Mouse (Mus musculus) midbrain, postnatal 0 days (tissue): ENCODE data around the gene Snx14. TPM values are rescaled to one million over a fixed set of nuclear protein-coding genes. Genes with fewer than 3 reads are reported as not detected.
A peak's percentile ranks its signal among the peaks of the same experiment; 100 is the strongest.
"Not testable (repeated sequence)": the region's sequence is repeated elsewhere in the genome, so short reads cannot be mapped to it uniquely, and the experiment has no call there.

Experiments used
- ATAC-seq: fragments of 200-750 bp; cut with Nextera tagmentation; 2 replicates; pipeline ENCODE4 v1.8.0; 2017; ENCODE audit warnings: moderate number of reproducible peaks, mild to moderate bottlenecking, moderate TSS enrichment, moderate library complexity; ENCODE audit not compliant: low FRiP score
- DNase-seq: peaks from one replicate; pipeline ENCODE4 v3.0.0-alpha.2; 2015; ENCODE audit warnings: low spot score
- H3K27ac ChIP-seq: fragments of 300-500 bp; sonication (generic); 2 replicates; pipeline ENCODE4 v1.5.1; 2014; ENCODE audit warnings: low read depth, mild to moderate bottlenecking, low read length, mixed read lengths
- H3K27me3 ChIP-seq: fragments of 300-500 bp; sonication (generic); 2 replicates; pipeline ENCODE4 v1.6.1; 2014; ENCODE audit warnings: low read length, control low read depth, mixed read lengths; ENCODE audit not compliant: insufficient read depth
- H3K36me3 ChIP-seq: fragments of 300-500 bp; sonication (generic); 2 replicates; pipeline ENCODE4 v1.6.1; 2014; ENCODE audit warnings: low read length, control low read depth, mixed read lengths; ENCODE audit not compliant: insufficient read depth
- H3K4me1 ChIP-seq: fragments of 300-500 bp; sonication (generic); 2 replicates; pipeline ENCODE4 v1.6.1; 2014; ENCODE audit warnings: mild to moderate bottlenecking, control low read depth, antibody characterized with exemption, low read length, mixed read lengths; ENCODE audit not compliant: insufficient read depth
- H3K4me2 ChIP-seq: fragments of 300-500 bp; sonication (generic); 2 replicates; pipeline ENCODE4 v1.6.1; 2014; ENCODE audit warnings: low read depth, mild to moderate bottlenecking, low read length, mixed read lengths; ENCODE audit not compliant: poor library complexity, severe bottlenecking
- H3K4me3 ChIP-seq: fragments of 300-500 bp; sonication (generic); 2 replicates; pipeline ENCODE4 v1.5.1; 2014; ENCODE audit warnings: low read depth, mild to moderate bottlenecking, low read length, moderate library complexity
- H3K9ac ChIP-seq: fragments of 300-500 bp; sonication (generic); replicated peaks from 2 replicates; pipeline ENCODE4 v1.6.1; 2014; ENCODE audit warnings: mild to moderate bottlenecking, low read length, moderate library complexity, mixed read lengths; ENCODE audit not compliant: poor library complexity, severe bottlenecking
- H3K9me3 ChIP-seq: fragments of 300-500 bp; sonication (generic); 2 replicates; pipeline ENCODE4 v1.6.1; 2016; ENCODE audit warnings: low read length, control low read depth
- CTCF ChIP-seq: IDR thresholded peaks from 2 replicates; pipeline ENCODE4 v1.5.1; 2016; ENCODE audit warnings: antibody characterized with exemption, mild to moderate bottlenecking
- WGBS: fragments of 180-500 bp; shearing (Covaris S2); extraction: QIAGEN DNeasy Blood & Tissue Kit; methylation state at CpG from one replicate; pipeline ENCODE4 v1.1.7; 2014; 5-methylcytosine and 5-hydroxymethylcytosine counted together
- polyA plus RNA-seq: library from polyadenylated mRNA; unstranded; fragments of >200 nt; fragmentation: Nextera tagmentation; extraction: Ambion mirVana; gene quantifications from 2 replicates; pipeline ENCODE4 v1.2.1, GENCODE M21; 2015
- total RNA-seq: library from RNA; depleted of rRNA; stranded (reverse); fragments of >200 nt; gene quantifications from 2 replicates; pipeline ENCODE4 v1.2.3, GENCODE M21; 2014

Snx14 gene
- total and polyA plus RNA-seq, 2 experiments from 2014 or later: 28.6 to 43.0 TPM

DNA sequence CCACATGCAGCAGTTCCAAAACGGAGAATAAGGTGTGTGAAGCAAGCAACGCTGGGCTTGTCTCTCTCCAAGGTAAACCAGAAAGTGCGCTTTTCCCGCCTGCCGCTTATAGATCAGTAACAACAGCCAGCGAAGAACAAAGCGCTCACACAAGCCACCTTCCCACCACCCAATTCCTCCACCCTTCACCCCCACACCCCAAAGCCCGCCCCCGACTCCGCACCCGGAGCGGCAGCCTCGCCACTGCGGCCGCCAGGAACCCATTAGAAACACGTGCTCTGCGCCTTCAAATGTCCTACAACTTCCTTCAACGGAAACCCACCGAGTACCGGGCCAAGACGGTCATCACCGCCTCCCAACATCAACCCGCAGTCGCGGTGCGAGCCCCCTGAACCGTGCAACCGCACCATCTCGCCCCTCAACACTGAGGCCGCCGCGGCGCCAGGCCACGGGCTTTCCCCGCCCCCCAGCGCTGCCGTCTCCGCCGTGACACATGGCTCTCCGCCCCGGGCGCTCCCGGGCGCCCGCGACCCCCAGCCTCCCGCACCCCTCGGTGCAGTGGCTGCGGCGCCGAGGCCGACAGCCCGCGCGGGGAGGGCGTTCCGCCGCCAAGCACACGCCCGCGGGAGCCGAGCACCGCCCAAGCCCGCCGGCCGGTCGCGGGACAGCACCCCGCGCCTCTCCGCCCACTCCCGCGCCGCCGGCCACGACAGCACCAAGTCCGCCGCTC lies 42.5 kb upstream of the Snx14 start:
- TF ChIP-seq CTCF: no peak
- ATAC-seq (0 out of 2 replicates have a peak, but pooled peaks have one; percentile 1), DNase-seq (peak; percentile 33)
- Histone ChIP-seq H3K9me3 (no peaks in the 10 kb centered on the region), H3K4me1 (peaks cover 5% of the 10 kb centered on the region; the same call in 1 of the 2 replicates), H3K27ac (peak overlapping the region; percentile 96), H3K4me3 (peak overlapping the region; percentile 99), H3K36me3 (peaks cover 1% of the 10 kb centered on the region; the same call in 1 of the 2 replicates), H3K27me3 (no peaks in the 10 kb centered on the region), H3K4me2 (peak overlapping the region; percentile 71), H3K9ac (peak overlapping the region; percentile 92)
- WGBS: under 1% methylated on average over 64 of the region's 78 CpGs

DNA sequence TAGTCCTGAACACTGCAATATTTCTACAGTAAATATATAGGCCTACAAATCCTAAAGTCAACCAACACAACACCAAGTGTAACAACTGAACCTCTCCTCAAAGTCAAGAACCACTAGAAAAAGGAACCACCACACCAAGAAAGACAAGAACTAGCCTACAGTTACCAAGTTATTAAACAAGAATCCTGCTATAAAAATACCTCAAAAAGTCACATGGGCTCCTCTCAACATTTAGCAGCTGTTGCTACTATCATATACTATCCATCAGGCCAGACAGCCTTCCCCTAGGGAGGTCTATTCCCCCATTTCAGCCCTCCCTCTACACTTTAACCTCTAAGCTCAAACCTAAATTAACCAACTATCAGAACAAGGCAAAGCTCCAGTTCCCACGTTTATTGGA lies 41.4 kb upstream of the Snx14 start:
- no peaks in the 10 kb centered on the region for H3K9me3 ChIP-seq
- H3K4me1 ChIP-seq: peaks cover 5% of the 10 kb centered on the region; the same call in 1 of the 2 replicates

GRCm38 (mm10) chr9:88476138-88476537 lies 37.4 kb upstream of the Snx14 start:
- no peak overlapping the region for H3K4me2 ChIP-seq
- no peaks in the 10 kb centered on the region for H3K9me3 ChIP-seq
- H3K36me3 ChIP-seq: peaks cover 10% of the 10 kb centered on the region
- H3K27me3 ChIP-seq: no peaks in the 10 kb centered on the region
- DNase-seq (no peak), ATAC-seq (no peak)
- WGBS: 27% methylated on average over 1 of the region's 1 CpGs
- peak; percentile 52 for TF ChIP-seq CTCF
- H3K9ac ChIP-seq: no peak overlapping the region
- H3K4me1 ChIP-seq: peaks cover 5% of the 10 kb centered on the region; the same call in 1 of the 2 replicates
- no peak overlapping the region for H3K27ac ChIP-seq
- H3K4me3 ChIP-seq: no peak overlapping the region

More for the DNA sequence above, 41.4 kb upstream of the Snx14 start:
- ATAC-seq (no peak), DNase-seq (no peak)
- TF ChIP-seq CTCF: no peak
- H3K4me3 ChIP-seq: peak overlapping the region; percentile 99
- no peaks in the 10 kb centered on the region for H3K27me3 ChIP-seq
- H3K4me2 ChIP-seq: peak overlapping the region; percentile 71
- WGBS: 10% methylated on average over 1 of the region's 1 CpGs
- no peak overlapping the region for H3K27ac ChIP-seq
- no peak overlapping the region for H3K9ac ChIP-seq
- H3K36me3 ChIP-seq: peaks cover 2% of the 10 kb centered on the region; the same call in 1 of the 2 replicates

DNA sequence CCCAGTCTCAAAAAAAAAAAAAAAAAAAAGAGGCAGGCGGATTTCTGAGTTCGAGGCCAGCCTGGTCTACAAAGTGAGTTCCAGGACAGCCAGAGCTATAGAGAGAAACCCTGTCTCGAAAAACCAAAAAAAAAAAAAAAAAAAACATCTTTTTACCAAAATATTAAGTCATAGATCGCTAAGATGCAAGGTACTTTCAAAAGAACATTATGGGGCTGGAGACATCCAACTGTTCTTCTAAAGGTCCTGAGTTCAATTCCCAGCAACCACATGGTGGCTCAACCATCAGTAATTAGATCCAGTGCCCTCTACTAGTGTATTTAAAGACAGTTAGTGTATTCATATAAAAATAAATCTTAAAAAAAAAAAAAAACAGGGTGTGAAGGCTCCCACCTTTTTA lies 22.3 kb upstream of the Snx14 start:
- not testable (repeated sequence) for DNase-seq, H3K4me3 ChIP-seq, H3K4me1 ChIP-seq, H3K27me3 ChIP-seq, H3K9me3 ChIP-seq, H3K4me2 ChIP-seq, H3K9ac ChIP-seq, H3K27ac ChIP-seq, ATAC-seq
- 93% methylated on average over 4 of the region's 4 CpGs for WGBS
- peaks cover 16% of the 10 kb centered on the region for H3K36me3 ChIP-seq

- Histone ChIP-seq H3K4me3 (no peak overlapping the region; the same call in 1 of the 2 replicates), H3K4me2 (no peak overlapping the region; the same call in 1 of the 2 replicates), H3K27me3 (no peaks in the 10 kb centered on the region), H3K36me3 (no peaks in the 10 kb centered on the region), H3K9me3 (no peaks in the 10 kb centered on the region), H3K27ac (0 out of 2 replicates have a peak overlapping the region, but pooled peaks have one; percentile 89), H3K4me1 (0 out of 2 replicates have a peak, but pooled peaks cover 2% of the 10 kb centered on the region), H3K9ac (no peak overlapping the region)
- no peak for TF ChIP-seq CTCF
- DNase-seq (no peak), ATAC-seq (no peak)
- 24% methylated on average over 5 of the region's 5 CpGs for WGBS
Observed at GRCm38 (mm10) chr9:88439991-88440390, 1.2 kb upstream of the Snx14 start.

- H3K9me3 ChIP-seq: no peaks in the 10 kb centered on the region
- no peaks in the 10 kb centered on the region for H3K27me3 ChIP-seq
- under 1% methylated on average over 17 of the region's 17 CpGs for WGBS
- ATAC-seq: peak; percentile 61
- H3K4me1 ChIP-seq: 0 out of 2 replicates have a peak, but pooled peaks cover 2% of the 10 kb centered on the region
- TF ChIP-seq CTCF: no peak
- DNase-seq: no peak
- peak overlapping the region; percentile 91 for H3K9ac ChIP-seq
- peak overlapping the region; percentile 89 for H3K27ac ChIP-seq
- H3K4me2 ChIP-seq: peak overlapping the region; percentile 66
- H3K36me3 ChIP-seq: no peaks in the 10 kb centered on the region
- H3K4me3 ChIP-seq: peak overlapping the region; percentile 90
Observed at GRCm38 (mm10) chr9:88439238-88439600, 461 bp upstream of the Snx14 start.
